Mouse (Mus musculus): ENCODE data around the gene D2hgdh.

DNA sequence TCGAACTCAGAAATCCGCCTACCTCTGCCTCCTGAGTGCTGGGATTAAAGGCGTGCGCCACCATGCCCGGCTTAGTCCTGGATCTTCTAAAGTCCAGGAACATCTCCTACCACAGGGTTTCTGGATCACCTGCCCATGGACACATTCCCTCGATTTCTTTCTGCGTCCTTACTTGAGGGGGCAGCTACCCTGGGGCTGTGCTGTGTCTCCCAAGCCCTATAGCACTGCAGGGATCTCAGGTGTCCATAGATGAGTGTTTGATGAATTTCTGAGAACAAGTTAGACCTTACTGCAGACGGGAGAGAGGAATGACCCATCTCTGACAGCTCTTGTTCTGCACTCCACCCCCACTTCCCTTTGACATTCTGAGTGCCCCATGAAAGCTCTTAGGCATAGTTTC, 12.6 kb downstream of the D2hgdh start:
- TF ChIP-seq CTCF (IDR thresholded peaks at IDR 0.05; ENCODE audit: low read depth, low read length), result no peak
- no peak for TF ChIP-seq POLR2AphosphoS5 (IDR thresholded peaks at IDR 0.05; ENCODE audit: insufficient replicate concordance, low read depth, low read length)
- no peak for TF ChIP-seq GATA2 (IDR thresholded peaks at IDR 0.05; ENCODE audit: borderline replicate concordance, low read depth, low read length)
- no peak for TF ChIP-seq GATA1 (IDR thresholded peaks at IDR 0.05; ENCODE audit: borderline replicate concordance, low read length)
- TF ChIP-seq TAL1 (conservative IDR thresholded peaks at IDR 0.05; ENCODE audit: low read depth, low read length), result no peak

Data from G1E (cell line).